In the genomic region with DNA sequence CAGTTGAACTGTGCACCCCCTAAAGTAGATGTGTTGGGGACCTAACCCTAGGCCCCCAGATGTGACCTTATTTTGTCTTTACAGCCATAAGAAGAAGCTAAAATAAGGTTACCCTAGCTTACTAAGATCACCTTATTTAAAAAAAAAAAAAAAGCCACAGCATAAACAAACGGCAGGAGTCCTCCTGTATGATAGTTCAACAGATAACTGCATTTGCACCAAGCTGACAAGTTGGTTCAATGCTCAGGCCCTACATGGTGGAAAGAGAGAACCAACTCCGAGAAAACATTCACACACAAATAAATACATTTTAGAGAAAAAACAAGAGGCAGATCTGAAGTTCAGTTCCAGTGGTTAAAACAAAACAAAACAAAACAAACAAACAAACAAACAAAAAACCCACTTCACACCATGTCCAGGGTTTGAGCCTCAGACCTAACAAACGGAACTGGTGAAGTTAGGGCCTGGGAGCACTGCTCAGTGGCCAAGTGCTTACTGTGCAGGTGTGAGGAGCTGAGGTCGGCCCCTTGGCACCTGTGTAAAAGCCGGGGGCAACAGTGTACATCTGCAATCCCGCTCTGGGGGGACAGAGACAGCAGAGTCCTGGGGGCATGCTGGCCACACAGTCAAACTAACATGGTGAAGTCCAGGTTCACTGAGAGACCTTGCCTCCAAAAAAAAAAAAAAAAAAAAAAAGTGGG, we compare ENCODE assay signal across 15 mouse cellular contexts. TPM values are rescaled to one million over a fixed set of nuclear protein-coding genes. Genes with fewer than 3 reads are reported as not detected.
DNase-seq lines count a peak whose midpoint lies in the region; ATAC-seq and TF ChIP-seq lines count a peak whose summit lies in the region.
"Had no signal": no experiment of that assay in that cellular context is flagged by ENCODE, and none has a peak within 500 bp of the region (broad histone marks: within the 10 kb centered on the region; RNA-seq: fewer than 3 reads in every experiment).

No protein-coding gene starts in this region.

- WGBS in heart, embryonic 10.5 days, result 59% methylated on average over 6 of the region's 6 CpGs
- WGBS in kidney, embryonic 15.5 days, result 57% methylated on average over 6 of the region's 6 CpGs
- WGBS in liver, embryonic 12.5 days (ENCODE audit: insufficient replicate concordance), result 45% methylated on average over 6 of the region's 6 CpGs

- no peak for DNase-seq in heart, embryonic 10.5 days (ENCODE audit: low spot score)
- no peak for DNase-seq in heart, adult 9 months (ENCODE audit: low spot score in 2 of 2)
- DNase-seq in kidney, adult 18-20 months, result no peak
- DNase-seq in testis, postnatal 14 days (ENCODE audit: low spot score), result no peak
- DNase-seq: cerebellum, adult 8-10 months; layer of hippocampus, postnatal 36 days had no signal

- no peak for TF ChIP-seq EP300 in ES-Bruce4 (IDR thresholded peaks at IDR 0.05; ENCODE audit: insufficient read depth, low read depth, low read length)

- H3K9me3 ChIP-seq in heart, embryonic 10.5 days, result no peaks in the 10 kb centered on the region
- no peaks in the 10 kb centered on the region for H3K9me3 ChIP-seq in kidney, embryonic 15.5 days (replicated peaks)
- H3K9me3 ChIP-seq in ES-Bruce4 (replicated peaks; ENCODE audit: control insufficient read depth, insufficient read depth, low read length, poor library complexity, severe bottlenecking), result no peaks in the 10 kb centered on the region
- H3K9me3 ChIP-seq in liver, embryonic 12.5 days (replicated peaks), result no peaks in the 10 kb centered on the region
- H3K9me3 ChIP-seq: neural tube, embryonic 15.5 days had no signal

- peak overlapping the region; percentile 86 for H3K27ac ChIP-seq in heart, embryonic 10.5 days
- no peak overlapping the region for H3K27ac ChIP-seq in kidney, embryonic 15.5 days
- H3K27ac ChIP-seq in ES-Bruce4 (ENCODE audit: insufficient read depth, low read length), result 0 out of 2 replicates have a peak overlapping the region, but pooled peaks have one; percentile 5
- peak overlapping the region; percentile 100 for H3K27ac ChIP-seq in liver, embryonic 12.5 days
- H3K27ac ChIP-seq: hindbrain, embryonic 14.5 days; macrophage; neural tube, embryonic 15.5 days had no signal

- peak overlapping the region; percentile 36; the same call in 1 of the 2 replicates for H3K4me2 ChIP-seq in kidney, embryonic 15.5 days
- peak overlapping the region; percentile 54 for H3K4me2 ChIP-seq in liver, embryonic 12.5 days
- H3K4me2 ChIP-seq: hindbrain, embryonic 14.5 days had no signal

- 0 out of 2 replicates have a peak overlapping the region, but pooled peaks have one; percentile 23 for H3K4me3 ChIP-seq in heart, embryonic 10.5 days
- H3K4me3 ChIP-seq in kidney, embryonic 15.5 days (replicated peaks), result no peak overlapping the region
- no peak overlapping the region; the same call in 1 of the 2 replicates for H3K4me3 ChIP-seq in ES-Bruce4 (ENCODE audit: low read depth, low read length)
- H3K4me3 ChIP-seq in liver, embryonic 12.5 days, result peak overlapping the region; percentile 8
- H3K4me3 ChIP-seq: neural tube, embryonic 15.5 days had no signal

- no peaks in the 10 kb centered on the region for H3K36me3 ChIP-seq in heart, embryonic 10.5 days
- no peaks in the 10 kb centered on the region for H3K36me3 ChIP-seq in kidney, embryonic 15.5 days
- H3K36me3 ChIP-seq in ES-Bruce4 (ENCODE audit: control insufficient read depth, insufficient read depth, low read length, poor library complexity, severe bottlenecking), result no peaks in the 10 kb centered on the region
- no peaks in the 10 kb centered on the region for H3K36me3 ChIP-seq in liver, embryonic 12.5 days
- H3K36me3 ChIP-seq: neural tube, embryonic 15.5 days had no signal

- ATAC-seq in kidney, embryonic 15.5 days (replicated peaks; ENCODE audit: low FRiP score), result no peak
- ATAC-seq in liver, embryonic 12.5 days, result no peak
- no peak for ATAC-seq in erythroid progenitor cell, adult 5-6 weeks (replicated peaks; ENCODE audit: low FRiP score, poor library complexity, severe bottlenecking)
- ATAC-seq: forebrain, embryonic 16.5 days had no signal

- TF ChIP-seq CTCF in ES-Bruce4 (IDR thresholded peaks at IDR 0.05; ENCODE audit: low read depth, low read length), result no peak

- peaks cover 65% of the 10 kb centered on the region for H3K4me1 ChIP-seq in heart, embryonic 10.5 days
- peaks cover 20% of the 10 kb centered on the region for H3K4me1 ChIP-seq in kidney, embryonic 15.5 days
- no peaks in the 10 kb centered on the region for H3K4me1 ChIP-seq in ES-Bruce4 (ENCODE audit: control insufficient read depth, insufficient read depth, low read length)
- peaks cover 80% of the 10 kb centered on the region for H3K4me1 ChIP-seq in liver, embryonic 12.5 days

- no peak for TF ChIP-seq POLR2A in ES-Bruce4 (IDR thresholded peaks at IDR 0.05; ENCODE audit: insufficient read depth, low read length)

- no peak overlapping the region for H3K9ac ChIP-seq in kidney, embryonic 15.5 days
- H3K9ac ChIP-seq in ES-Bruce4 (ENCODE audit: low read depth, poor library complexity, severe bottlenecking), result no peak overlapping the region
- peak overlapping the region; percentile 66 for H3K9ac ChIP-seq in liver, embryonic 12.5 days
- H3K9ac ChIP-seq: hindbrain, embryonic 14.5 days; neural tube, embryonic 15.5 days had no signal

- H3K27me3 ChIP-seq in heart, embryonic 10.5 days (ENCODE audit: insufficient read depth, poor library complexity, severe bottlenecking), result no peaks in the 10 kb centered on the region
- H3K27me3 ChIP-seq in kidney, embryonic 15.5 days, result 0 out of 2 replicates have a peak, but pooled peaks cover 2% of the 10 kb centered on the region
- H3K27me3 ChIP-seq in ES-Bruce4 (ENCODE audit: control insufficient read depth, insufficient read depth, low read length, poor library complexity, severe bottlenecking), result no peaks in the 10 kb centered on the region
- no peaks in the 10 kb centered on the region for H3K27me3 ChIP-seq in liver, embryonic 12.5 days (replicated peaks)
- H3K27me3 ChIP-seq: neural tube, embryonic 15.5 days had no signal

RNA-seq across cellular contexts. Expression of gene Prrc2b, which starts 18.9 kb away (rescaled TPM):
- 44.1 and 54.6 TPM in 2 replicates for polyA plus RNA-seq in heart, embryonic 10.5 days (2016; fragmentation: Nextera tagmentation; extraction: Ambion mirVana)
- polyA plus RNA-seq in kidney, embryonic 15.5 days (2015; fragmentation: Nextera tagmentation; extraction: Ambion mirVana), result 49.2 and 49.7 TPM in 2 replicates
- polyA plus RNA-seq in ES-Bruce4 (2011; ENCODE audit: insufficient read depth, insufficient read length, low read depth, missing spikeins), result 106 and 112 TPM in 2 replicates
- polyA plus RNA-seq in liver, embryonic 12.5 days (2016; fragmentation: Nextera tagmentation; extraction: Ambion mirVana), result 20.8 and 23.6 TPM in 2 replicates
- 19.1 and 26.4 TPM in 2 replicates for total RNA-seq in erythroid progenitor cell, adult 5-6 weeks (2015; ENCODE audit: low replicate concordance)
- 11.1 and 25.3 TPM in 2 replicates for total RNA-seq in erythroid progenitor cell, adult 5-6 weeks (2017; ENCODE audit: low replicate concordance)

RNA-seq across cellular contexts. Expression of gene Plpp7, which starts 36.7 kb away (rescaled TPM):
- 10.9 and 12.9 TPM in 2 replicates for polyA plus RNA-seq in heart, embryonic 10.5 days (2016; fragmentation: Nextera tagmentation; extraction: Ambion mirVana)
- 4.4 and 7.1 TPM in 2 replicates for polyA plus RNA-seq in kidney, embryonic 15.5 days (2015; fragmentation: Nextera tagmentation; extraction: Ambion mirVana)
- polyA plus RNA-seq in ES-Bruce4 (2011; ENCODE audit: insufficient read depth, insufficient read length, low read depth, missing spikeins), result 1.2 TPM in 1 of 2 replicates, not detected in the other
- polyA plus RNA-seq in liver, embryonic 12.5 days (2016; fragmentation: Nextera tagmentation; extraction: Ambion mirVana), result 3.0 and 3.4 TPM in 2 replicates
- total RNA-seq in erythroid progenitor cell, adult 5-6 weeks (2015; ENCODE audit: low replicate concordance), result not detected in 2 replicates
- total RNA-seq in erythroid progenitor cell, adult 5-6 weeks (2017; ENCODE audit: low replicate concordance), result 0.26 TPM in 1 of 2 replicates, not detected in the other

RNA-seq across cellular contexts. Expression of gene Fam78a, which starts 47.4 kb away (rescaled TPM):
- 37.7 and 60.1 TPM in 2 replicates for polyA plus RNA-seq in heart, embryonic 10.5 days (2016; fragmentation: Nextera tagmentation; extraction: Ambion mirVana)
- polyA plus RNA-seq in kidney, embryonic 15.5 days (2015; fragmentation: Nextera tagmentation; extraction: Ambion mirVana), result 1.6 and 2.3 TPM in 2 replicates
- polyA plus RNA-seq in ES-Bruce4 (2011; ENCODE audit: insufficient read depth, insufficient read length, low read depth, missing spikeins), result 1.6 and 3.0 TPM in 2 replicates
- polyA plus RNA-seq in liver, embryonic 12.5 days (2016; fragmentation: Nextera tagmentation; extraction: Ambion mirVana), result 22.4 and 22.6 TPM in 2 replicates
- 27.7 and 41.1 TPM in 2 replicates for total RNA-seq in erythroid progenitor cell, adult 5-6 weeks (2015; ENCODE audit: low replicate concordance)
- total RNA-seq in erythroid progenitor cell, adult 5-6 weeks (2017; ENCODE audit: low replicate concordance), result 48.4 and 75.5 TPM in 2 replicates
- polyA plus RNA-seq: C2C12 had no signal

Comparison
In these comparisons a context has a peak if more than half of its experiments do, and no peak if none do; other contexts are left out.
1. H3K4me3 ChIP-seq: peak in heart, embryonic 10.5 days (single experiment) and liver, embryonic 12.5 days (single experiment); none in kidney, embryonic 15.5 days (single experiment) and ES-Bruce4 (single experiment).